Mouse (Mus musculus) ES-E14 (cell line): Measurements from ENCODE around the gene Ank3.

Experiments used
- CHD2 ChIP-seq: IDR thresholded peaks from 2 replicates; pipeline ENCODE4 v1.6.1; 2014; ENCODE audit warnings: mild to moderate bottlenecking, low read depth, low read length, inconsistent platforms
- HCFC1 ChIP-seq: IDR thresholded peaks from 2 replicates; pipeline ENCODE4 v1.6.1; 2012; ENCODE audit warnings: low read length, inconsistent platforms, borderline replicate concordance; ENCODE audit not compliant: insufficient read depth
- MAFK ChIP-seq: IDR thresholded peaks from 2 replicates; pipeline ENCODE4 v1.6.1; 2014; ENCODE audit warnings: mild to moderate bottlenecking, low read depth, low read length, inconsistent platforms; ENCODE audit not compliant: insufficient read depth
- ZC3H11A ChIP-seq: IDR thresholded peaks from 2 replicates; pipeline ENCODE4 v1.6.1; 2012; ENCODE audit warnings: low read depth, mild to moderate bottlenecking, inconsistent platforms, low read length, borderline replicate concordance
- ZNF384 ChIP-seq: IDR thresholded peaks from 2 replicates; pipeline ENCODE4 v1.6.1; 2012; ENCODE audit warnings: low read depth, low read length, inconsistent platforms

DNA sequence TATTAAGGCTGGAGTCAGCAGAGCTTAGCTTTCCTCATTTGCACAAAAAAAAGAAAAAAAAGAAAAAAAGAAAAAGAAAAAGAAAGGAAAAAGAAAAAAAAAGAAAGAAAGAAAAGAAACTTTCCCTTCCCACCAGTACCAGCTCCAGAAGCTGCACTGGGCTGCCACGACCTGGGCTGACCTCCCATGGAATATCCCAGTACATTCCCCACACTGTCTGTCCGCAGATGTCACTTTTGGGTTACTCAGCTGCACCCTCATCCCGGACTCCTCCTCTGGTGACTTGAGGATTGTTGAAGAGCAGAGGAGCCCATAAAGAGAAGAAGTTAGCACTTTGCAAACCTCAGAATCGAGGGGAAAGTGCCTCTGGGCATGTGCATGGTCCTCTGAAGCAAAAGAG is 433.7 kb downstream of the Ank3 start:
- TF ChIP-seq CHD2: no peak
- TF ChIP-seq HCFC1: no peak
- no peak for TF ChIP-seq ZC3H11A
- no peak for TF ChIP-seq MAFK
- no peak for TF ChIP-seq ZNF384
